Mouse (Mus musculus) thymus, postnatal 10 days (tissue): Measurements from ENCODE around the gene Ptrh1.

Experiments used
- DNase-seq, 2 experiments: peaks; one replicate each; pipeline ENCODE4 v3.0.0; 2021; ENCODE audit warnings: low spot score in 2 of 2

Gene Ptrh1

DNA sequence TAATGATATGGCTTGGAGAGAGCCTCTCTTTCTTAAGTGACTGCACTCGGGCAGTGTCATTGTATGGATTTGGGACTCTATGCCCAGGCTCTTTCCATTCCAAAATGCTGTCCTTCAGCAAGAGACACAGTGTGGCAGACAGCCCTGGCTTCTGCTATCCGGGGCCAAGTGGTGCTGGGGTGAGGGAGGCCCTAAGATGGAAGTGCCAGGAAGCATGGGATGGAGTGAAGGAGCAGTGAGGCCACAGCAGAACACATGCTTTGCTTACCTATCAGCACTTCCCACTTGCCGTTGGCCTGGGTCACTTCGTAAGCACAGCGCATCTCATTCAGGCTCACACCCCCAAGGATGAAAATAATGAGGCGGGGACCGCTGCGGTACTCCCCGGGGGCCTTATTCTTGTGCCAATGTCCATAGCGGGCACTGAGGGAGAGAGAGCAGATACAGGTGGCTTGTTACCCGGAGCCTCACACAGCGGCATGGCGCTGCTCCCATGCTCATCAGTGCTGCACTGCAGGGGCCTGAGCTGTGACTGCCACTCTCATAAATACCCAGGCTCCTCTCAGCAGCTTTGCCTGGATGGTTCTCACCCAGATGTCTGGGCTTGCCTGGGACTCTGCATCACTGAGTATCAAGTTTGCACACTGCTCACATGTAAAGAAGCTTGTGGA is 20.3 kb downstream of the Ptrh1 start:
- DNase-seq = no peak

DNA sequence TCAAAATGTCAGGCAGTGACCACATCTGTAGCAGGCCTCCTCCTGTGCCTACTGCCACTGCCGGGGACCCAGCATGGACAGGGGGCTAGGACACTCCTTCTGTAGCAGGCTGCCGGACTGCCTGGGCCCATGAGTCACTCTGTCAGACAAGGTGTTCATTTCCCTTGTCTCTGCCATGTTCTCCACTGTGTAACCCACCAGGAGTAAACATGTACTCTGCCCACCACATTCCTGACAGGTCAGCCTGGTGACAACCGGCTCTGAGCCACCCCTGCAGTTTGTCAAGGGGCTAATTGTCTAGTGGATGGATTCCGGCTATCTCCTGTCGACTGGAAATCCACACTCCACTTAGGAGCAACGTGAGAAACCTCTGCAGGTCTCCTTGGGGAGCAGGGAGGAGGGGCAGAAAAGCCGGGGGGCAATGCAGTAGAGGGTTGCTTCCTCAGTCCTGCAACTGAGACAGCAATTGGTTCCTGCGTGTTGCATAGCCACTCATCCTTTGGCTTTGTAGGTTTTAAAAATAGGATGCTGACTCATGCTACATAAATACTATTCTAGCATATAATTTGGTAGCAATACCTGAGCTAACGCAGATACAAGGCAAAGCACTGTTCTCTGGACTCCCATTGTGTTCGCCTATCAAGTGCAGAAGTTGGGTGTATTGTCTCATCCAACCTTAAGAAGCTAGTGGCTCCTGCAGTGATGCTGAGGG is 22.8 kb downstream of the Ptrh1 start:
- DNase-seq = no peak

DNA sequence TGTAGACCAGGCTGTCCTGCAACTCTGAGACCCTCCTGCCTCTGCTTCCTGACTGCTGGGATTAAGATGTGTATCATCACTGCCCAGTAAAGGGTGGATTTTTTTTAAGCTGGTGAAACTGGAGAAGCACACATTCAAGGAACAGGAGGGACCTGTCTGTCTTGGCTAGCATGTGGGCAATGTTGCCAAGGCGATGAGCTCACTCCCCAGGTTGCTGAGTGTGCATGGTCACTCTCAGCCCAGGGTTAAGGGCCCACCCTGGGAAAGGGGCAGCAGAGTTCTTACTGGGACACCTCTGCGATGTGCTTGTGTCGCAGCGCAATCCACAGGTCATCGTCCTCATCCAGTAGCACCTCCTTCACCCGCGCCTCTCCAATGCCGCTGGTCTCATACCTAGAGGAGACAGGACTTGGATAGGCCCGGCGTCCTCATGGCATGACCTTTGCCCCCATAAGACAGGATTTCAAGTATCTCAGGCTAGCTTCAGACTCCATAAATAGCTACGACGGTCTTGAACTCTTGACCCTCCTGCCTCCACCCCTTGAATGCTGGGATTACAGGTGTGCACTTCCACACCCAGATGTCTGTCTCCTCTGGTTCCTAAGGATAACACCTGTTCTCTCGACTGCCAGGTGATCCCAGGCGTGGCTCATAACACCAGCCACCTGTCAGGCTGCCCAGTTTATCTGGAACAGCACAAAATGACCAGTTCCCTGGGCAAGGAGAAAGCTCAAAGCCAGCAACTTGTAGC is 33.4 kb downstream of the Ptrh1 start:
- no peak for DNase-seq

DNA sequence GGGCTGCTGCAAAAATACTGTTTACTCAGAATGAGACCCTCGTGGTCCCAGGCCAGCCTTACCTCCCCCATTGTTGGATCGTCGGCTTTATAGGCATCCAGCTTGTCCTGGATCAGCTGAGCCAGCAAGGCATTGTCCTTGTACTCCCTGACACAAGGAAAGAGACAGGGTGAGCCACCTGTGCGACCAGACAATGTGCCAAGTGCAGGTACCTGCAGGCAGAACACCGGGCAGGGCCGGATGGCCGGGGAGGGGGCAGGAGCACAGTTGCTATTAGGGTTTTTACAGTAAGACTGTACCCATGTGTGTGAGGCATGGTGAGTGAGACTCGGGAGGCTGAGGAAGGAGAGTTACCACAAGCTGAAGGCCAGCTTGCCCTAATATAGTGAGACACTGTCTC is 36.4 kb downstream of the Ptrh1 start:
- DNase-seq = no peak

DNA sequence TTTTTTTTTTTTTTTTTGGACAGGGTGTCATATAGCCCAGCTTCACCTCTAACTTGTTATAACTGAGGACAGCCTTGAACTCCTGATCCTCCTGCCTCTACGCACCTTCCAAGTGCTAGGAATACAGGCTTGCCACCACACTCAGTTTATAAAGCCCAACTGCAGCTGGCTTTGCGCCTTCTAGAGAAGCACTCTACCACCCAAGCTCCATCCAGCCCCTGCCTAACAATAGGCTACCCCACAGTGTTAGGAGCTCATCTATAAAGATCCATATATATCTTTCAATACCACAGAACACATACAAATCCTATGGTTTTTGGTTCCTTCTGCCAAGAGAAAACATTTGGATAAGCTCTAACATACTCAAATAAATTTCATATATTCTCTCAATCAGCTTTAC is 40.9 kb downstream of the Ptrh1 start:
- no peak for DNase-seq

DNA sequence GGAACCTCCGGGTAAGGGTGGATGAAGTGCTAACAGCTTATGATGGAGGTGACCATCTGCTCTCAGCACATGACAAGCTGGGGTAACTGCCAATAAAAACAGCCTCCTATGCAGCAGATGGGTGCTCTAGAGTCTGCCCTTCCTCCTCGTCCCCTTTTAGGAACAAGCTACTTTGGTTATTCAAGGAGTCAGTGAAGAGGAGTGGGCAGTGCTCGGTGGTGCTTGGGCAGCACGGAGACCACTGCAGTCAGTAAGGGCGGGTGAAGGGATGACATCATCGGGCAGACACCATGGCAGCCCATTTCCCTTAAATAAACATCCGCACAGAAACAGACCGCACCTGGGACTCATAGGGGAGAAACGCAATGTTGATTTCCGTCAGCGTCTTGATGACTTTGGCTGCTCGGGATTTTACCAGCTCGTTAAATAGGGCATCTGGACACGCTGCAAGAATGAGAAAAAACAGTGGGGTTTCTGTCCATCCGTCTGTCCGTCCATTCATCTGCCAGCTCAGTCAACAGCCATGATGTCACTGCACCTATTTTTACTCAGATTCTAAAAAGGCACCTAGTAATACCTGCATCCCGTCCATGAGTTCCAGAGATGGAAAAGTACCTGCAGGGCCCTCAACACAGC is 41.5 kb downstream of the Ptrh1 start:
- no peak for DNase-seq

DNA sequence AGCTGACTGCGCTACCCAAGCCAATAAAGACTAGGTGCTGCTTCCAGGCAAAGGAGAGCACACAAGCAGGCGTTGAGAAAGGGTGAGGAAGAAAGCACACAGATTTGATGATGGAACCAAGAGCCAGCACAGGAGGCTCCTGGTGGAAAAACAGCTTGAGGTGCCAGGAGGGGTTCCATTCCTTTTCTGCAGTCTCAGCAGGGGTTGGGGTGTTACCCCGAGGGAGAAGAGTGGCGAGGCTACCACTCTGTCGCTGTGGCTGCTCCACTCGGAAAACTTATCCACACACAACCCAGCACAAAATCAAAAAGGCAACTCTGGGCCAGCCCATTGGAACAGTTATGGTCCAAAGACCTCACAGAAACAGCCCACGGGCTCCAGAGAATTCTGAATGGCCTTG is 42.0 kb downstream of the Ptrh1 start:
- DNase-seq = no peak

DNA sequence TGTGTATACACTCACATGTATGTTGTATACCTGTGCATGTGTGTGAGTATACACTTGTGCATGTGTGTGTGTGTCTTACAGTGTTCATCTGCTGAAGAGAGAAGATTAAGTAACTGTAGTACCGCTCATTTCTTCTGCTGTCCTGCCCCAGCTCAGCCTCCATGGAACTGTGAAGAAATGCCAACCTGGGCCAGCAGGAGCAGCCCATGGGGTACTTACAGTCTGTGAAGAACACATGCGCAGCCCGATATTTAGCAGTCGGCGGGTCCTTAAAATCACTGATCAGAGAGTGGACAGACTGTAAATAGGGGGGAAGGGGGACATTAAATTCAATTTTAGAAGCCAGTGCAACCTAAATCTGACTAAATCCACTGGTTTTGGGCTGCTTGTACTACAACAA is 42.6 kb downstream of the Ptrh1 start:
- no peak for DNase-seq

DNA sequence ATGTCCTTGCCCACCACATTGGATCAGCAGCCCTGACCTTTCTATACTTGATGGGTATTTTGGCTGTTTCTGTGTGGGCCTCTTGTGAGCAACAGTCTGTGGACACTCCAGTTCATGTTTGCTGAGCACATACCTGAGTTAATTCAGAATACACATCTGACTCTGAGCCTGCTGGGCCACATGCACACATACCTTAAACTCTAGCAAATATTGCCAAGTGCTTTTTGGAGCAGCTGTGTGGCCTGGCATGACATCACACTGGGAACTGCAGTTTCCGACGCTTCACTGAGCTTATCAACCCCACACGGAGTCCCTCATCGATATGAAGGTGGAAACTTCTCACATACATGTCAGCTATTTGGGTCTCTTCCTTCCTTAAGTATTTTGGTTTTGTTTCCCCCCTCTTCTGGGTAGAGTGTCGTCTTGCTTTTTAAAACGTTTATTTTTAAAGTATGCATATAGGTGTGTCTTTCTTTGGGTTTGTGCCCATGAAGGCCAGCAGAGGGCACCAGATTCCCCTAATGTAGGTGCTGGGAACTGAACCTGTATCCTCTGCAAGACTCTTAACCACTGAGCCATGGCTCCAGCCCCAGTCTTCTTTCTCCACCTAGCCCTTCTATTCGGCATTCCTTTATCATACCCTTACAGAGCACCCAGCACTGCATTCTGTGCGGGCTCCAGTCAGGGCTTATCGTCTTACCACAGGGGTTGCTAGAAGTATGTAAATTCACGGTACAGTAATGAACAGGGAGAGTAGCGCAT is 45.6 kb downstream of the Ptrh1 start:
- DNase-seq = peak; percentile 18 to 52

DNA sequence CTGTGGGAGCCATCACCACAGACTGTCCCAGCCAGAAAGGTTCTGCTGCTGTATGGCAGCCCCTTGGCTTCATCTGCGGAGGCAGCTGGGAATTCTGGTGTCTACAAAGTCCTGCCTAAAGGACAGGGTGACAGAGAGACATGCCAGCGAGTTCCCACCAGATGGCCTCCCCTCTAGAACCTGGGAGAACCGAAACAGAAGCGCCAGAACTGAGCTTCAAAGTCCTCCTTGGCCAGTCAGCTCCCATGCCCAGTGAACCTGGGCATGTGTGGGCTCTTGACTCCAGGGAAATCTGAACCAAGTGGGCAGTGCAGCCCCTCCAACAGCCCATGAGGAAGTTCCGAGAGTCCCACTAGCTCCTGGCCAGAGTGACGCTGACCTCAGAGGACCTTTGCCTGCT is 47.1 kb downstream of the Ptrh1 start:
- DNase-seq = no peak

DNA sequence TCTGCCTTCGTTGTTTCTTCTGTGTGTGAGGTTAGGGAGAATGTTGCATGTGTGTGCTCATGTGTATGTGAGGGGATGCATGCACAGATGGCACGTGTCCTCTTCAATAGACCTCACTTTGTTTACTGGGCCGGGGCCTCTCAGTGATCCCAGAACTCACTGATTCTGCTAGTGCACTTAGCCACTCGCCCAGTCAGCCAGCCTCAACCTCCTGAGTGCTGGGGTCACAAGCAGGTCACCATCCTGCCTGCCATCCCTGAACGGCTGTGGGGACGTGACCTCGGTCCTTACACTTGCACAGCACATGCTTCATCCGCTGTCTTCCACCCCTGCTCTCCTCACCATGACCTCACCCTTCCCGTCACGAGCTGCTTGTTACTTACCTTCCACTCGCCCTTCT is 47.6 kb downstream of the Ptrh1 start:
- no peak for DNase-seq

DNA sequence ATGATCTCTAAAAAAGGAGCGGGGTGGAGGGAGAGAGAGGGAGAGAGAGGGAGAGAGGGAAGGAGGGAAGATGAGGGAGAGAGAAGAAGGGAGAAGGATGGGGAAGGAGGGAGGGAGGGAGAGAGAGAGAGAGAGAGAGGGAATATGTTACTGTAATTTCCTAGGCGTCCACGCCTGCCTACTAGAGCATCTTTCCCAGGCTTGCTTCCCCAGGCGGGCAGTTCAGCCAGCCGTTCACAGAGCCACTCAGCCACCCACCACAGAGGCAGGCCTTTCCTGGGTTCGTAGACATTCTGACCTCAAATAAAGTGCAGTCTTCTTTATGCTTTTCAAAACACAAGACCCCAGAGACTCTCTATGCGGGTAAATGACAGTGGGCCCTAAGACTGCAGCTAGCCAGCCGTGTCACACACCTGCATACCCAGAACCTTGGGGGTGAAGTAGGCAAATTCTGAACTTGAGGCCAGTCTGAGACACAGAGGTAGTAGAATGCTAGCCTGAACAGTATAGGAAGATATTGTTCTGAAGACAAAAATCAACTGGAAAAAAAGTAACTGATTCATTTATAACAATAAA is 48.1 kb downstream of the Ptrh1 start:
- no peak for DNase-seq

DNA sequence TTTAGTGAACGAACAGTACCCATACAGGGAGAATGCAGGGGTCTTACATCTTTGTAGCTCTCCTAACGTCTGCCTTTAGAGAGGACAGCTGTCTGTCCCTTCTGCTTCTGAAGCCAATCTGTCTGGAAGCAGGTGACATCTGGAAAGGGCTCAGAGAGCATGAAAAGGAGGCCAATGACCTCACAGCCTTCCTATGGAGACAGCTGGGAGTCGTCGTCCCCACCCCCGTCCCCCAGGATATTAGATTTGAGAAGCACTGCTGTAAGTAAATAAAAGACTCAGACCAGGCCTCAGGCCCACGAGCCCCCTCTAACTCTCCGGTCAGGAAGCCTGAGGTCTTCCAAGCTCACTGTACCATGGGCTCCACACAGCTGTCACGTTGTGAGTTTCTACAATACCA is 48.6 kb downstream of the Ptrh1 start:
- DNase-seq = no peak

DNA sequence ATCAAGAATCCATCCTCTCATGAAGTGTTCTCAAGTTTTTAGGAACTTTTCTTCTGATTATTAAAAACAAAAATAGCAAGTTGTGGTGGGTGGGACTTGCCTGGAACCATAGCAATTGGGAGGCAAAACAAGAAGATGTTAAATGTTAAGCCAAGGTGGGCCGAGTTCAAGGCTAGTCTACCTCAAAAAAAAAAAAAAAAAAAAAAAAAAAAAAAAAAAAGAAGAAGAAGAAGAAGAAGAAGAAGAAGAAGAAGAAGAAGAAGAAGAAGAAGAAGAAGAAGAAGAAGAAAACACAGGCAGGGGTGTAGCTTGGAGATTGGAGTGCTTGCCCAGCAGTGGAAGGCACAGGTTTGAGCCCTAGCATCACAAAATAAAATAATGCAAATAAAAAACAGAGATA is 49.2 kb downstream of the Ptrh1 start:
- no peak for DNase-seq

DNA sequence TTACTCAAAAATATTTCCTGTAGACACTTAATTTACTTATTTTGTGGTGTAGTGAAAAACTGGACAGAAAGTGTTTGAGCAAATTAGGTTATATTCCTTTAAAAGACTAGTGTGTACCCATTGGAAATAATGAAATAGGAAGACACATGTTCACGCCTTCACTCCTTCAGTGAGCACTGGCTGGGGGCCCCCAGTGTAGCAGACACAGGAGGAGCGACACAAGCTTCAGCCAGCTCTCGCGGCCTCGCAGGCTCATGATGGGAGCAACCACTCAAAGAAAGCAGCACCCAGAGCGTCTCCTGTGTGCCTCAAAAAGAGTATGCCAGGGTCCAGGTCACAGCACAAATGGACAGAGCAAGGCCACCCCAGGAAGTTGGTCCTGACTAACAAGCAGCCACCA is 50.2 kb downstream of the Ptrh1 start:
- DNase-seq = no peak
